ENCODE assay signal across 27 mouse cellular contexts in the genomic region with DNA sequence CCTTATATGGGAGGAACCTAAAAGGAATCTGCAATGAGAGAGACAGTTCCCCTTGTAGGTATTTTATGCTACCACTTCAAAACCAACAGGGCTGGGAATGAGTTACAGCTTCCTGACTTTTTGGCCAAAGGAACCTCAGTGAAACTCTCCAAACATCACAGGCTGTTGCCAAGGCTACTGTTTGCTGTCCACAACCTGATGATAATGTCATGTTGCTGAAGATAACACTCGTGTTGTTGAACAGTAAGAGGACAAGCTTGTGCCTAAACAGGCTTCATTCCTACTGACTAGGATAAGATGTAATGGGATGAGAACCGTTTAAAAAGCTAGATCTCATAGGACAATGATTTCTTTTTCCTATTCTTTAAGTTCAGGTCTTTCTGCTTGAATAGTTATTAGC.
"Had no signal": no experiment of that assay in that cellular context is flagged by ENCODE, and none has a peak within 500 bp of the region (broad histone marks: within the 10 kb centered on the region; RNA-seq: fewer than 3 reads in every experiment).

No protein-coding gene starts in this region.

- DNase-seq: gastrocnemius, adult 2 months; gastrocnemius, postnatal 10 days; gastrocnemius, postnatal 25 days; heart, postnatal 4 days; kidney, adult 18-20 months; kidney, adult 8-10 months; kidney, postnatal 10 days; kidney, postnatal 25 days; kidney, postnatal 4 days; liver; liver, embryonic 13.5 days; liver, postnatal 0 days had no signal

- H3K27ac ChIP-seq: gastrocnemius, adult 2 months; heart, embryonic 13.5 days; hindbrain, embryonic 10.5 days; hindbrain, embryonic 12.5 days; hindbrain, embryonic 14.5 days; intestine, embryonic 15.5 days; layer of hippocampus, adult 2 months; left cerebral cortex, adult 2 months; limb, embryonic 10.5 days; limb, embryonic 12.5 days; liver, embryonic 13.5 days; liver, embryonic 15.5 days had no signal

- H3K27me3 ChIP-seq: heart, embryonic 13.5 days; hindbrain, embryonic 12.5 days; intestine, embryonic 15.5 days; limb, embryonic 12.5 days; liver, embryonic 13.5 days; liver, embryonic 15.5 days had no signal

- H3K36me3 ChIP-seq: hindbrain, embryonic 12.5 days; intestine, embryonic 15.5 days; limb, embryonic 10.5 days; limb, embryonic 12.5 days; liver, embryonic 15.5 days had no signal

- H3K9ac ChIP-seq: heart, embryonic 13.5 days; hindbrain, embryonic 12.5 days; hindbrain, embryonic 14.5 days; intestine, embryonic 15.5 days; limb, embryonic 12.5 days; liver, embryonic 13.5 days; liver, embryonic 15.5 days; liver, postnatal 0 days had no signal

- H3K9me3 ChIP-seq: hindbrain, embryonic 12.5 days; intestine, embryonic 15.5 days had no signal

- H3K4me2 ChIP-seq: heart, embryonic 13.5 days; hindbrain, embryonic 12.5 days; hindbrain, embryonic 14.5 days; intestine, embryonic 15.5 days; limb, embryonic 12.5 days; liver, embryonic 11.5 days; liver, embryonic 13.5 days; liver, embryonic 15.5 days had no signal

- H3K4me1 ChIP-seq: hindbrain, embryonic 10.5 days; hindbrain, embryonic 12.5 days; intestine, embryonic 15.5 days; liver, embryonic 13.5 days; liver, embryonic 15.5 days had no signal

- ATAC-seq: forebrain, embryonic 16.5 days; hindbrain, embryonic 16.5 days; inflammation-experienced regulatory T-cells, adult 6 months; intestine, embryonic 15.5 days; intestine, postnatal 0 days; liver, postnatal 0 days had no signal

- H3K4me3 ChIP-seq: gastrocnemius, adult 2 months; heart, embryonic 13.5 days; hindbrain, embryonic 10.5 days; hindbrain, embryonic 12.5 days; intestine, embryonic 15.5 days; layer of hippocampus, adult 2 months; left cerebral cortex, adult 2 months; limb, embryonic 10.5 days; limb, embryonic 12.5 days; liver, embryonic 13.5 days; liver, embryonic 15.5 days had no signal
